Mouse (Mus musculus): ENCODE results near the gene Khk. TPM values are rescaled to one million over a fixed set of nuclear protein-coding genes. Genes with fewer than 3 reads are reported as not detected.

Khk gene
- polyA plus RNA-seq, 1 experiment from 2014 or later: 7.1 TPM

DNA sequence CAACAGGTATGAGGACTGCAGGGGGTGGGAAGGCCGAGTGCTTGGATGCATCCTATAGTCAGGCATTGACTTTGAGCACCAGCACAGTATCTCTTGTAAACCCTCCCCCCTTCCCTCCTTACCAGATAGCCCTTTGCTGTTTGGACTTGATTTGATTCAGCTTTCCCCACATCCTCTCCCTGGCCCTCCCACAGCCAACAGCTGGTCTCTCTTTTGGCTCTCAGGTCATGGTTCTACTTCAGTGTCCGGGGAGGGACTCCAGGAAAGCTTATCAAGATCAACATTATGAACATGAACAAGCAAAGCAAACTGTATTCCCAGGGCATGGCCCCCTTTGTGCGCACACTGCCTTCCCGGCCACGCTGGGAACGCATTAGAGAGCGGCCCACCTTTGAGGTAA lies 30.9 kb upstream of the Khk start:
- peaks cover 23% of the 10 kb centered on the region for H3K4me1 ChIP-seq
- DNase-seq (ENCODE audit: low spot score): no peak
- no peaks in the 10 kb centered on the region for H3K27me3 ChIP-seq (ENCODE audit: low read depth, poor library complexity, severe bottlenecking)
- H3K4me3 ChIP-seq: peak overlapping the region; percentile 86
- peak overlapping the region; percentile 98 for H3K27ac ChIP-seq
- peaks cover 53% of the 10 kb centered on the region for H3K36me3 ChIP-seq
- WGBS: 86% methylated on average over 7 of the region's 7 CpGs
- H3K9me3 ChIP-seq (replicated peaks): no peaks in the 10 kb centered on the region

DNA sequence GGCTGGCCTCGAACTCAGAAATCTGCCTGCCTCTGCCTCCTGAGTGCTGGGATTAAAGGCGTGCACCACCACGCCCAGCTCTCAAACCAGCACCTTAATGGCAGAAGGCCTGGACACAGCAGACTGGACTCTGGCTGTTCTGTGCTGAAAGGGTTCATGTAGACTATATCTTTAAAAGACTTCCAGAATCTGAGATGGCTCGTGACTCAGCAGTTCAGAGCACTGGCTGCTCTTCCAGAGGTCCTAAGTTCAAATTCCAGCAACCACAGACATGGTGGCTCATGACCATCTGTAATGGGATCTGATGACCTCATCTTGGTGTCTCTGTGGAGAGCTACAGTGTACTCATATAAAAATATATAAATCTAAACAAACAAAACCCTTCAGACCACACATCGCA lies 19.4 kb upstream of the Khk start:
- H3K4me1 ChIP-seq: peaks cover 22% of the 10 kb centered on the region
- 95% methylated on average over 5 of the region's 5 CpGs for WGBS

DNA sequence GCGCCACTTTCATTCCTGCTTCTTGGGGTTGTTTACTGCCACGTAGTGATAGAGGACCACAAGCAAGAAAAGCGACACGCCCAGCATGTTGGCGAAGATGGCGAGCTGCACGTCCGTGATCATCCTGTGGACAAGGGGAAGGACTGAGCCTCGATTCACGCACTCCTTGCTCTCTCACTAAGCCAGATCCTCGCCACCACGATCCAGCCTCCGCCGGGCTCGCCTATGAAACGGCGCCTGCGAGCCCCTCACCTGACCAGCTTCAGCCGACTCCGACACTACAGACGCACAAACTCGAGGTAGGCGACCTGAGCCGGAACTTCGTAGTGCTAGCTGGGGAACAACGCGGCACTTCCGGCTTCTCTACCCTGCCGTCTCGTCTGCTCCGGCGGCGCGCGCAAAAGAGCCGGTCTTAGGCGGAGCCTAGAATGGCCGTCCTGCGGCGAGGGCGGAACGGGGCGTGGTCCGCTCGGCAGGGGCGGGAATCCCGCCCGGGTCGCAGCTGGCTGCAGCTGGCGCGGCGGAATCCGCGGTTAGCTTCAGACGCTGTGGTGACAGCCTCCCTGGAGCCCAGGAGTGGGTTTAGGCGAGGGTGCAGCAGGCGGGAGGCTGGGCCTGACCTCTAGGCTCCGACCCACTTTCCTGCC lies 13.7 kb upstream of the Khk start, which contains the start of gene Ost4:
Gene Ost4, minus strand, starts transcription at position 376 of the 647 bp plus-strand sequence.
- Histone ChIP-seq H3K4me1 (peaks cover 71% of the 10 kb centered on the region), H3K27me3 (ENCODE audit: low read depth, poor library complexity, severe bottlenecking) (no peaks in the 10 kb centered on the region), H3K4me3 (peak within 1 kb of the TSS; percentile 77), H3K36me3 (peaks cover 37% of the 10 kb centered on the region), H3K27ac (peak within 1 kb of the TSS; percentile 95), H3K9me3 (replicated peaks) (no peaks in the 10 kb centered on the region)
- DNase-seq (ENCODE audit: low spot score): peak; percentile 98
- WGBS: under 1% methylated on average over 58 of the region's 58 CpGs

More for the DNA sequence above, 19.4 kb upstream of the Khk start:
- no peak overlapping the region for H3K27ac ChIP-seq
- H3K36me3 ChIP-seq: peaks cover 92% of the 10 kb centered on the region
- H3K9me3 ChIP-seq (replicated peaks): no peaks in the 10 kb centered on the region
- DNase-seq (ENCODE audit: low spot score): no peak
- H3K4me3 ChIP-seq: no peak overlapping the region
- H3K27me3 ChIP-seq (ENCODE audit: low read depth, poor library complexity, severe bottlenecking): no peaks in the 10 kb centered on the region

DNA sequence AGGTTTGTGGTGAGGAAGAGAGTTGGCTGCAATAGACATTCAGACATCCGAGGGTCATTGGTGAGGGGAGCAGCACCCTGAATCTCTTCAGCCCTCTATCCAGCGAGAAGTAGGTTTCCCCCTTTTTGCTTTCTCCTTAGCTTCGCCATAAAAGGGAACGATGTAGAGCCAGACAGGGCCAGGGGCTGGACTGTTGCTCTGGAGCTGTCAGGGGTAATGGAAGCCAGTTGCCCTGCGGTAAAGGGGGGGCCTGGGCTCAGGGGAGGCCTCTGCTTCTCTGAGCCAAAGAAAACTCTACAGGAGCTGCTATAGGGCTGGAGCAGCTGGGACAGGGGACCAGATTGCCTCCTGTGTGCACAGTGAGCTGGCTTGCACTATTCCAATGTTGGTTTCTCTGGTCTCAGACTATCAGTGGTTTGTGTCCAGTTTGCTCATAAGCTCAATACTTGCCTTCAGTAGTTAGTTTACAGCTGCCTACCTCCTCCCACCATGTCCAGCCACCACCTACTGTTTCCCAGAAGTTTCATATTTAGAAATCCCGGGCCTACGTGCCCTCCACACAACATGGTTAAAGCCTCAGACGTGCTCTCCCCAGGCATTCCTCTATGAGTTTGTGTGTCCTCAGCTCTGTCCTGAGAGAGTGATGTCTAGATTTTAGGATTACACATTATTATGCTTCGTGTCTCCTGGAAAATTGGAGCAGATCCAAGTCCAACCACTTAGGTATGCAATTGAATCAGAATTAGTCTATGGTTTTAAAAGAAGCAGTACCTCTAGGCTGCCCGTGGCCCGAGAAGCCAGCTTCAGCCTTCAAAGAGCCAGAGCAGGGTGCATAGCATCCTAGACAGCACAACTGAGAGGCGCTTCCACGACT lies 12.6 kb upstream of the Khk start:
- Histone ChIP-seq H3K9me3 (replicated peaks) (no peaks in the 10 kb centered on the region), H3K36me3 (peaks cover 26% of the 10 kb centered on the region), H3K27me3 (ENCODE audit: low read depth, poor library complexity, severe bottlenecking) (no peaks in the 10 kb centered on the region), H3K4me1 (peaks cover 82% of the 10 kb centered on the region), H3K4me3 (peak overlapping the region; percentile 77), H3K27ac (peak overlapping the region; percentile 95)
- DNase-seq (ENCODE audit: low spot score): peak; percentile 64
- 29% methylated on average over 13 of the region's 13 CpGs for WGBS

DNA sequence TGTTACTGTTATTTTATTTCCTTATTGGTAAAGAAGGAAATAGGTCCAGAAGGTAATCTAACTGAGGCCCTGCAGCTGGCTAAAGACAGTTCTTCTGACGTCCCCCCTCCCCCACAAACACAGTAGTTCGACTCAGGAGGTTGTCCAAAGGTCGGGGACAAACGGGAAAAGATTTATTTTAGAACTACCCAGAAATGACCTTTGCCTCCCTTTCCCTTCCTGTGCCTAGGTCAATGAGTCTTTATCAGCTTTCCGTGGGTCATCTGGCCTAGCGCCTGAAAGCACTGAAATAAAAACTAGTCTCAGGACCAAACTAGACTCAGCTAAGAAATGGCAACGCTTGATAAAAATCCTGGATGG lies 12.0 kb upstream of the Khk start:
- Histone ChIP-seq H3K36me3 (peaks cover 20% of the 10 kb centered on the region), H3K4me3 (peak overlapping the region; percentile 77), H3K27ac (peak overlapping the region; percentile 95), H3K9me3 (replicated peaks) (no peaks in the 10 kb centered on the region), H3K27me3 (ENCODE audit: low read depth, poor library complexity, severe bottlenecking) (no peaks in the 10 kb centered on the region), H3K4me1 (peaks cover 89% of the 10 kb centered on the region)
- WGBS: 11% methylated on average over 7 of the region's 7 CpGs
- DNase-seq (ENCODE audit: low spot score): no peak

- peaks cover 92% of the 10 kb centered on the region for H3K4me1 ChIP-seq
- H3K4me3 ChIP-seq: no peak overlapping the region; the same call in 1 of the 2 replicates
- peaks cover 16% of the 10 kb centered on the region for H3K36me3 ChIP-seq
- 86% methylated on average over 7 of the region's 7 CpGs for WGBS
- H3K27ac ChIP-seq: peak overlapping the region; percentile 95
- no peaks in the 10 kb centered on the region for H3K9me3 ChIP-seq (replicated peaks)
- no peaks in the 10 kb centered on the region for H3K27me3 ChIP-seq (ENCODE audit: low read depth, poor library complexity, severe bottlenecking)
- DNase-seq (ENCODE audit: low spot score): no peak
Observed at GRCm38 (mm10) chr5:30909863-30910262, 11.4 kb upstream of the Khk start.

- no peak for DNase-seq (ENCODE audit: low spot score)
Observed at GRCm38 (mm10) chr5:30910481-30910880, 10.8 kb upstream of the Khk start.

DNA sequence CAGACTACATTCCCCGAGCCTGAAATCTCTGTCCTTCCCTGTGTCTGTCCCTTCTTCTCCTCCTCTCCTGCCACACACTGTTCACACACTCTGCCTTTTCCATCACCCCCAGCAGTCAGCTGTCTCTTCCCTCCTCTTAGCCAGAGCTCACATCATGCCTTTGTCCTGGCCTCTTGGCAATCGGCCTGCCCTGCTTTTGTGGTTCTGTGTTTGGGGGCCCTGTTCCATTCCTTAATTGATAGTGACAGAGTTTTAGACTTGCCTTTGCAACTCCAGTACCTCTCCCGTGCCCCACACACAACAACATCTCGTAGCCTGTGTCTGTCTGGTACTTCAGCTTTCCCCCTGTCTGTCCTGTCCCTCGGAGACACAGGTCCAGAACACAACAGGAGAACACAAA lies 9.1 kb upstream of the Khk start:
- Histone ChIP-seq H3K4me1 (peaks cover 94% of the 10 kb centered on the region), H3K4me3 (peak overlapping the region; percentile 63), H3K27ac (peak overlapping the region; percentile 97), H3K36me3 (peaks cover 20% of the 10 kb centered on the region), H3K27me3 (ENCODE audit: low read depth, poor library complexity, severe bottlenecking) (no peaks in the 10 kb centered on the region), H3K9me3 (replicated peaks) (no peaks in the 10 kb centered on the region)
- 76% methylated on average over 5 of the region's 5 CpGs for WGBS
- no peak for DNase-seq (ENCODE audit: low spot score)

More at GRCm38 (mm10) chr5:30910481-30910880, 10.8 kb upstream of the Khk start:
- no peaks in the 10 kb centered on the region for H3K27me3 ChIP-seq (ENCODE audit: low read depth, poor library complexity, severe bottlenecking)
- H3K4me3 ChIP-seq: no peak overlapping the region
- H3K36me3 ChIP-seq: peaks cover 16% of the 10 kb centered on the region
- H3K27ac ChIP-seq: peak overlapping the region; percentile 97
- no peaks in the 10 kb centered on the region for H3K9me3 ChIP-seq (replicated peaks)
- H3K4me1 ChIP-seq: peaks cover 92% of the 10 kb centered on the region

DNA sequence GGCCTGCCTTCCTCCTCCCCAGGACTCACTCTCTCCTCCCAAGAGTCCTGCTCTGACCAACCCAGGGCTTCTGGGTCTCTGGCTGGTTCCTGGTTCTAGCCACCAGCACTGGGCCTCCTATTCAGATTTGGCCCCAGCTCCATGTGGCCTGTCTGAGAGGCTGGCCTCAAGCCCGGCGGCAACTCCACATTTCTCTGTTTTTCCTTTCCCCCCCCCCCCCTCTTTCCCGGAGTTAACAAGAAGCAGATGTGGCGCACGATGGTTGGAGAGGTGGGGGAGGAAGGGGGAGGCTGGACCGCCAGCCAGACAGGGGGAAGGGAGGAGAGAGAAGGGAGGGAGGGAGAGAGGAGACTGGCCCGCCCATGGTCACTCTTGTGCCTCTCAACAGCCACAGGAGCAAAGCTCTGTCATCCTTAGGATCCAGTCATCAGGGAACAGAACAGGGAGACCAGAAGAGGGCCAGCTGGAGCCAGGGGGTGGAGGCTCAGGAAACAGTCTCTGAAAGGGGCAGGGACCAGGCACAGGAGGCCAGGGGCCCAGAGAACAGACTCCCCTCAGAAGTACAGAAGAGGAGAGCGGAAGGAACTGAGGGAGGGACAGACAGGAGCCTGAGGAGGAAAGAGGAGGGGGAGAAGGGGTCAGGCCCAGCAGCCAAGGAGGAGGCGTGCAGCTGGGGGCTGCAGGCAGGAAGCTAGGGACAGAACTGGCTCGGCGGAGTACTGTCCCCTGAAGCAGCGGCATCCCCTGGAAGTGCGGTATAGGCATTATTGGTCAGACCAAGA lies 8.0 kb upstream of the Khk start, which contains the start of gene Emilin1:
Gene Emilin1, plus strand, starts transcription at position 343 of the 782 bp plus-strand sequence.
- DNase-seq (ENCODE audit: low spot score): peak; percentile 92
- Histone ChIP-seq H3K27me3 (ENCODE audit: low read depth, poor library complexity, severe bottlenecking) (no peaks in the 10 kb centered on the region), H3K9me3 (replicated peaks) (no peaks in the 10 kb centered on the region), H3K36me3 (peaks cover 31% of the 10 kb centered on the region), H3K4me3 (peak within 1 kb of the TSS; percentile 63), H3K27ac (peak within 1 kb of the TSS; percentile 97), H3K4me1 (peaks cover 98% of the 10 kb centered on the region)
- WGBS: 4% methylated on average over 13 of the region's 13 CpGs

- H3K4me1 ChIP-seq: peaks cover 98% of the 10 kb centered on the region
- no peaks in the 10 kb centered on the region for H3K9me3 ChIP-seq (replicated peaks)
- peak overlapping the region; percentile 97 for H3K27ac ChIP-seq
- 42% methylated on average over 7 of the region's 7 CpGs for WGBS
- peak overlapping the region; percentile 63 for H3K4me3 ChIP-seq
- no peak for DNase-seq (ENCODE audit: low spot score)
- peaks cover 40% of the 10 kb centered on the region for H3K36me3 ChIP-seq
- no peaks in the 10 kb centered on the region for H3K27me3 ChIP-seq (ENCODE audit: low read depth, poor library complexity, severe bottlenecking)
Observed at GRCm38 (mm10) chr5:30914101-30914635, 7.1 kb upstream of the Khk start.

DNA sequence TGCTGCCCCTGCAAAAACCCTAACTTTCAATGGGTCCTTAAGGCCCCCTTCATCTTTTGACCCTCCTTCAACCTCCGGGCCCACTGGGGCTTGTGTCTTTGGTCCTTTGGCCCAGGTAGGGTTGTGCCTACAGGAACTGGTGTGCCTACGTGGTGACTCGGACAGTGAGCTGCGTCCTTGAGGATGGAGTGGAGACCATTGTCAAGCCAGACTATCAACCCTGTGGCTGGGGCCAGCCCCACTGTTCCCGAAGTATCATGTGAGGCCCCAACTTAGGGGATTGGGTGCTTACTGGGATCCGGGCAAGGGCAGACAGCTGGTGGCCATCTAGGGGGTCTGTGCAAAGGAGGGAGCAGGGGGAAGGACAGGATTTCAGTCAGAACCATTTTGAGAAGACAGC lies 6.4 kb upstream of the Khk start:
- H3K36me3 ChIP-seq: peaks cover 47% of the 10 kb centered on the region
- no peak for DNase-seq (ENCODE audit: low spot score)
- H3K27ac ChIP-seq: peak overlapping the region; percentile 97
- no peaks in the 10 kb centered on the region for H3K27me3 ChIP-seq (ENCODE audit: low read depth, poor library complexity, severe bottlenecking)
- no peaks in the 10 kb centered on the region for H3K9me3 ChIP-seq (replicated peaks)
- 70% methylated on average over 6 of the region's 6 CpGs for WGBS
- H3K4me1 ChIP-seq: peaks cover 93% of the 10 kb centered on the region
- H3K4me3 ChIP-seq: peak overlapping the region; percentile 63

- Histone ChIP-seq H3K36me3 (peaks cover 53% of the 10 kb centered on the region), H3K4me1 (peaks cover 94% of the 10 kb centered on the region), H3K27ac (peak overlapping the region; percentile 97), H3K9me3 (replicated peaks) (no peaks in the 10 kb centered on the region), H3K27me3 (ENCODE audit: low read depth, poor library complexity, severe bottlenecking) (no peaks in the 10 kb centered on the region), H3K4me3 (peak overlapping the region; percentile 63)
- no peak for DNase-seq (ENCODE audit: low spot score)
- WGBS: 61% methylated on average over 9 of the region's 9 CpGs
Observed at GRCm38 (mm10) chr5:30915456-30915855, 5.8 kb upstream of the Khk start.
